Mouse (Mus musculus) MEL (cell line): Measurements from ENCODE around the gene Arhgap19. TPM values are rescaled to one million over a fixed set of nuclear protein-coding genes. Genes with fewer than 3 reads are reported as not detected.

Source experiments
- DNase-seq: peaks from one replicate; pipeline ENCODE4 v3.0.0; 2011; ENCODE audit warnings: low read depth, low spot score
- H3K27ac ChIP-seq: 2 replicates; pipeline ENCODE4 v1.5.1; 2012; ENCODE audit warnings: low read depth, mild to moderate bottlenecking, control low read depth, low read length, moderate library complexity; ENCODE audit not compliant: control insufficient read depth
- H3K27me3 ChIP-seq, 2 experiments: fragments of 150-350 bp in 1 of 2; sonication (generic) in 1 of 2; 2 replicates each; pipeline ENCODE4 v1.6.1; 2012; ENCODE audit warnings: low read length in 2 of 2, mild to moderate bottlenecking in 2 of 2, improper control_type of control experiment in 1 of 2, moderate library complexity in 1 of 2; ENCODE audit not compliant: insufficient read depth in 2 of 2, control insufficient read depth in 1 of 2
- H3K36me3 ChIP-seq, 2 experiments: 2 replicates each; pipeline ENCODE4 v1.6.1; 2012 to 2014; ENCODE audit warnings: low read length in 2 of 2, improper control_type of control experiment in 1 of 2, inconsistent platforms in 1 of 2, mild to moderate bottlenecking in 1 of 2; ENCODE audit not compliant: insufficient read depth in 2 of 2, control insufficient read depth in 1 of 2
- H3K4me1 ChIP-seq, 2 experiments: fragments of 150-350 bp in 1 of 2; sonication (generic) in 1 of 2; 2 replicates each; pipeline ENCODE4 v1.6.1; 2012; ENCODE audit warnings: low read length in 2 of 2, improper control_type of control experiment in 1 of 2, mild to moderate bottlenecking in 1 of 2; ENCODE audit not compliant: insufficient read depth in 2 of 2, control insufficient read depth in 1 of 2
- H3K4me3 ChIP-seq, 2 experiments: fragments of 150-350 bp in 1 of 2; sonication (generic) in 1 of 2; 2 replicates each; pipeline ENCODE4 v1.5.1; 2012; ENCODE audit warnings: low read depth in 2 of 2, low read length in 2 of 2, mild to moderate bottlenecking in 2 of 2, moderate library complexity in 2 of 2, control low read depth in 1 of 2, improper control_type of control experiment in 1 of 2; ENCODE audit not compliant: control insufficient read depth in 1 of 2, insufficient read depth in 1 of 2
- H3K79me2 ChIP-seq: 2 replicates; pipeline ENCODE4 v1.6.1; 2012; ENCODE audit warnings: mild to moderate bottlenecking, low read length, moderate library complexity; ENCODE audit not compliant: control insufficient read depth, poor library complexity, insufficient read depth
- H3K9ac ChIP-seq: 2 replicates; pipeline ENCODE4 v1.6.1; 2012; ENCODE audit warnings: low read depth, mild to moderate bottlenecking, control low read depth, low read length, moderate library complexity; ENCODE audit not compliant: control insufficient read depth, poor library complexity, severe bottlenecking
- H3K9me3 ChIP-seq: fragments of 150-350 bp; sonication (generic); replicated peaks from 2 replicates; pipeline ENCODE4 v1.6.1; 2012; ENCODE audit warnings: mild to moderate bottlenecking, low read length, improper control_type of control experiment, moderate library complexity; ENCODE audit not compliant: insufficient read depth
- BHLHE40 ChIP-seq: IDR thresholded peaks from 2 replicates; pipeline ENCODE4 v1.6.1; 2012; ENCODE audit warnings: low read depth, mild to moderate bottlenecking, inconsistent platforms, low read length, improper control_type of control experiment, borderline replicate concordance
- CHD1 ChIP-seq: IDR thresholded peaks from 2 replicates; pipeline ENCODE4 v1.6.1; 2012; ENCODE audit warnings: low read depth, mild to moderate bottlenecking, inconsistent platforms, low read length, improper control_type of control experiment
- CHD2 ChIP-seq: IDR thresholded peaks from 2 replicates; pipeline ENCODE4 v1.6.1; 2011; ENCODE audit warnings: low read length, improper control_type of control experiment
- CTCF ChIP-seq, 3 experiments: IDR thresholded peaks in 2 of 3; conservative IDR thresholded peaks in 1 of 3; 2 replicates each; pipeline ENCODE4 v1.5.1; 2011 to 2012; ENCODE audit warnings: low read length in 3 of 3, low read depth in 2 of 3, mild to moderate bottlenecking in 2 of 3, improper control_type of control experiment in 1 of 3, inconsistent platforms in 1 of 3, mixed read lengths in 1 of 3, moderate library complexity in 1 of 3; ENCODE audit not compliant: control insufficient read depth in 1 of 3, insufficient read depth in 1 of 3, poor library complexity in 1 of 3, severe bottlenecking in 1 of 3
- E2F4 ChIP-seq: IDR thresholded peaks from 2 replicates; pipeline ENCODE4 v1.6.1; 2011; ENCODE audit warnings: low read depth, low read length, improper control_type of control experiment, borderline replicate concordance
- GATA1 ChIP-seq: IDR thresholded peaks from 2 replicates; pipeline ENCODE4 v1.6.1; 2011; ENCODE audit warnings: low read depth, low read length, improper control_type of control experiment
- HCFC1 ChIP-seq: IDR thresholded peaks from 2 replicates; pipeline ENCODE4 v1.6.1; 2012; ENCODE audit warnings: low read depth, mild to moderate bottlenecking, inconsistent platforms, low read length, improper control_type of control experiment, moderate library complexity
- MAX ChIP-seq: IDR thresholded peaks from 2 replicates; pipeline ENCODE4 v1.6.1; 2011; ENCODE audit warnings: low read length, improper control_type of control experiment
- MAZ ChIP-seq: IDR thresholded peaks from 2 replicates; pipeline ENCODE4 v1.6.1; 2012; ENCODE audit warnings: low read depth, mild to moderate bottlenecking, inconsistent platforms, low read length, improper control_type of control experiment
- MEF2A ChIP-seq: IDR thresholded peaks from 2 replicates; pipeline ENCODE4 v1.6.1; 2014; ENCODE audit warnings: low read depth, mild to moderate bottlenecking, inconsistent platforms, low read length, improper control_type of control experiment; ENCODE audit not compliant: poor library complexity, insufficient replicate concordance, severe bottlenecking; ENCODE audit errors: extremely low read depth
- MYC ChIP-seq: IDR thresholded peaks from 2 replicates; pipeline ENCODE4 v1.6.1; 2011; ENCODE audit warnings: low read depth, mild to moderate bottlenecking, low read length, improper control_type of control experiment, moderate library complexity
- POLR2A ChIP-seq, 2 experiments: IDR thresholded peaks; 2 replicates each; pipeline ENCODE4 v1.6.1; 2011 to 2012; ENCODE audit warnings: low read length in 2 of 2, mild to moderate bottlenecking in 2 of 2, control low read depth in 1 of 2, improper control_type of control experiment in 1 of 2, low read depth in 1 of 2, moderate library complexity in 1 of 2; ENCODE audit not compliant: control insufficient read depth in 1 of 2, insufficient read depth in 1 of 2, poor library complexity in 1 of 2
- RAD21 ChIP-seq: IDR thresholded peaks from 2 replicates; pipeline ENCODE4 v1.6.1; 2011; ENCODE audit warnings: mild to moderate bottlenecking, low read depth, low read length, improper control_type of control experiment
- SIN3A ChIP-seq: IDR thresholded peaks from 2 replicates; pipeline ENCODE4 v1.6.1; 2012; ENCODE audit warnings: low read length, improper control_type of control experiment, inconsistent platforms
- SMC3 ChIP-seq: IDR thresholded peaks from 2 replicates; pipeline ENCODE4 v1.6.1; 2011; ENCODE audit warnings: low read depth, low read length, improper control_type of control experiment
- TAL1 ChIP-seq: IDR thresholded peaks from 2 replicates; pipeline ENCODE4 v1.6.1; 2012; ENCODE audit warnings: mild to moderate bottlenecking, inconsistent platforms, low read length, moderate library complexity, mixed read lengths
- polyA plus RNA-seq, 2 experiments: library from polyadenylated mRNA; stranded (reverse) in 1 of 2; unstranded in 1 of 2; fragments of >175 nt in 1 of 2; fragments of >200 nt in 1 of 2; gene quantifications; 2 replicates each; pipeline versions ENCODE4 v1.2.1 to v1.2.4; 2012; ENCODE audit warnings: low replicate concordance in 2 of 2, low read depth in 1 of 2; ENCODE audit not compliant: insufficient read length in 2 of 2, insufficient read depth in 1 of 2, missing spikeins in 1 of 2
- total RNA-seq: library from RNA; depleted of rRNA; stranded (reverse); fragments of 300-350 nt; gene quantifications from 2 replicates; pipeline ENCODE4 v1.2.3, GENCODE M21; 2012

Arhgap19 gene
- total and polyA plus RNA-seq, 3 experiments: 47.5 to 67.9 TPM; not detected in 1

- TF ChIP-seq CHD1: no peak
- TF ChIP-seq TAL1: no peak
- TF ChIP-seq SIN3A: peak; percentile 60; the same call in 1 of the 2 replicates
- TF ChIP-seq MYC: 0 out of 2 replicates have a peak, but pooled peaks have one; percentile 46
- peak; percentile 53; the same call in 1 of the 2 replicates for TF ChIP-seq MAZ
- TF ChIP-seq RAD21: peak; percentile 99
- no peak; the same call in 1 of the 2 replicates for TF ChIP-seq HCFC1
- TF ChIP-seq BHLHE40: no peak
- TF ChIP-seq MAX: no peak
- TF ChIP-seq CHD2: no peak
- TF ChIP-seq POLR2A (IDR thresholded peaks at IDR 0.05; ENCODE audit: control insufficient read depth in 1 of 2, insufficient read depth in 1 of 2, low read depth in 1 of 2, low read length in 2 of 2, poor library complexity in 1 of 2): no peak
- no peak for TF ChIP-seq E2F4
- no peak for TF ChIP-seq GATA1
Measured at GRCm38 (mm10) chr19:41763870-41764660, 37.8 kb downstream of the Arhgap19 start (continued).

GRCm38 (mm10) chr19:41761529-41761928 is 40.3 kb downstream of the Arhgap19 start:
- Histone ChIP-seq H3K27me3 (no peaks in the 10 kb centered on the region), H3K27ac (no peak overlapping the region), H3K9me3 (no peaks in the 10 kb centered on the region), H3K9ac (no peak overlapping the region), H3K4me1 (peaks cover 0 to 3% of the 10 kb centered on the region in 2 experiments; a peak in 1 of 4 replicates), H3K4me3 (no peak overlapping the region), H3K36me3 (peaks cover 0 to 2% of the 10 kb centered on the region in 2 experiments; a peak in 2 of 4 replicates), H3K79me2 (no peaks in the 10 kb centered on the region)
- DNase-seq: peak; percentile 36
- TF ChIP-seq SMC3: peak; percentile 46
- peak in 2 of 3 experiments; percentile 47 to 59; a peak in 4 of 6 replicates for TF ChIP-seq CTCF (IDR thresholded peaks at IDR 0.05 in 2 of 3, conservative IDR thresholded peaks at IDR 0.05 in 1 of 3; ENCODE audit: control insufficient read depth in 1 of 3, insufficient read depth in 1 of 3, low read depth in 2 of 3, low read length in 3 of 3, poor library complexity in 1 of 3, severe bottlenecking in 1 of 3)
- peak; percentile 32 for TF ChIP-seq RAD21
- TF ChIP-seq MEF2A: no peak

GRCm38 (mm10) chr19:41759765-41760164 is 42.1 kb downstream of the Arhgap19 start:
- H3K4me3 ChIP-seq: no peak overlapping the region
- no peak for DNase-seq
- TF ChIP-seq MAX (no peak), CTCF (IDR thresholded peaks at IDR 0.05 in 2 of 3, conservative IDR thresholded peaks at IDR 0.05 in 1 of 3; ENCODE audit: control insufficient read depth in 1 of 3, insufficient read depth in 1 of 3, low read depth in 2 of 3, low read length in 3 of 3, poor library complexity in 1 of 3, severe bottlenecking in 1 of 3) (peak in 1 of 3 experiments; percentile 24; a peak in 1 of 6 replicates), BHLHE40 (no peak), RAD21 (peak; percentile 18), SMC3 (peak; percentile 23; the same call in 1 of the 2 replicates)
- peaks cover 0 to 3% of the 10 kb centered on the region in 2 experiments; a peak in 1 of 4 replicates for H3K4me1 ChIP-seq
- no peaks in the 10 kb centered on the region for H3K79me2 ChIP-seq
- no peaks in the 10 kb centered on the region for H3K36me3 ChIP-seq
- no peak overlapping the region for H3K27ac ChIP-seq
- H3K27me3 ChIP-seq: no peaks in the 10 kb centered on the region
- H3K9me3 ChIP-seq: no peaks in the 10 kb centered on the region
- H3K9ac ChIP-seq: no peak overlapping the region
